In the genomic region with DNA sequence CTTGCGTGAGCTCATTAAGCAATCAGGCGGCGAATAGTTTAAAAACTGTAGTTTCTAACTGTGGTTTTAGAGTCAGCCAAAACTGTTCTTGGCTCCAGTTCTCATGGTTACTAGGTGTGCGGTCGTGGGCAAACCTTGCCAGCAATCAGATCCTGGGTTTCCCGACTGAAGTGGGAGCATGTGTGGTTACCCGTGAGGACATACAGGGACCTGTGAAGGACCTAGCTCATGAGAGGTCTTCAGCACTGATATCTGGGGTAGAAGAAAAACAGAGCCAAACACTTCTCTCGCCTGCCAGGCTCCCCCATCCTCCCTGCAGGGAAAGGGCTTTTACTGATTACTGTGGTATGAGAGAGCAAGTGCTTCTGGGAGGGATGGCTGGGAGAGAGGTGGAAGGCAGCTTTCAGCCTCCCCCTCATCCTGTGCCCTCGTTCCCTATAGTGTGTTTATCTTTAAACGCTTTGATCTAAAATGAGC, we compare ENCODE assay signal across 15 mouse cellular contexts.
A peak's percentile ranks its signal among the peaks of the same experiment; 100 is the strongest.
DNase-seq lines count a peak whose midpoint lies in the region; ATAC-seq lines count a peak whose summit lies in the region.
"Had no signal": no experiment of that assay in that cellular context is flagged by ENCODE, and none has a peak within 500 bp of the region (broad histone marks: within the 10 kb centered on the region; RNA-seq: fewer than 3 reads in every experiment).

No protein-coding gene starts in this region.

- no peak overlapping the region for H3K4me2 ChIP-seq in limb, embryonic 13.5 days (replicated peaks)
- H3K4me2 ChIP-seq: hindbrain, embryonic 15.5 days had no signal

- no peak overlapping the region for H3K4me3 ChIP-seq in heart, embryonic 10.5 days
- no peak overlapping the region for H3K4me3 ChIP-seq in limb, embryonic 13.5 days
- H3K4me3 ChIP-seq: gastrocnemius, adult 2 months; hindbrain, embryonic 15.5 days had no signal

- peak; percentile 92 for DNase-seq in heart, embryonic 10.5 days (ENCODE audit: low spot score)
- DNase-seq in heart, adult 8-10 months (ENCODE audit: low spot score): no peak
- DNase-seq in lung, postnatal 10 days: peak; percentile 3
- no peak for DNase-seq in lung, postnatal 36 days
- no peak for DNase-seq in right cerebral cortex, postnatal 14 days
- no peak for DNase-seq in cerebellum, postnatal 36 days
- DNase-seq in gastrocnemius, postnatal 25 days: no peak
- DNase-seq: adrenal gland, postnatal 36 days; cerebellum, adult 9-10 months; gastrocnemius, adult 2 months; left cerebral cortex, postnatal 4 days; right cerebral cortex, postnatal 25 days; thymus, postnatal 25 days had no signal

- ATAC-seq in limb, embryonic 13.5 days (ENCODE audit: low FRiP score, low read depth): peak; percentile 32; the same call in 1 of the 2 replicates

- no peaks in the 10 kb centered on the region for H3K27me3 ChIP-seq in heart, embryonic 10.5 days (ENCODE audit: insufficient read depth, poor library complexity, severe bottlenecking)
- H3K27me3 ChIP-seq in limb, embryonic 13.5 days: peaks cover 15% of the 10 kb centered on the region
- H3K27me3 ChIP-seq: hindbrain, embryonic 15.5 days had no signal

- H3K4me1 ChIP-seq in heart, embryonic 10.5 days: peaks cover 19% of the 10 kb centered on the region
- H3K4me1 ChIP-seq in limb, embryonic 13.5 days: peaks cover 14% of the 10 kb centered on the region
- H3K4me1 ChIP-seq: hindbrain, embryonic 15.5 days had no signal

- no peak overlapping the region for H3K9ac ChIP-seq in limb, embryonic 13.5 days
- H3K9ac ChIP-seq: hindbrain, embryonic 15.5 days had no signal

- WGBS in heart, embryonic 10.5 days: 34% methylated on average over 10 of the region's 10 CpGs
- 36% methylated on average over 10 of the region's 10 CpGs for WGBS in limb, embryonic 13.5 days

- no peaks in the 10 kb centered on the region for H3K36me3 ChIP-seq in heart, embryonic 10.5 days
- H3K36me3 ChIP-seq in limb, embryonic 13.5 days: no peaks in the 10 kb centered on the region
- H3K36me3 ChIP-seq: hindbrain, embryonic 15.5 days had no signal

- peak overlapping the region; percentile 83 for H3K27ac ChIP-seq in heart, embryonic 10.5 days
- H3K27ac ChIP-seq in limb, embryonic 13.5 days: no peak overlapping the region
- H3K27ac ChIP-seq: gastrocnemius, adult 2 months; hindbrain, embryonic 15.5 days had no signal

- no peaks in the 10 kb centered on the region; the same call in 1 of the 2 replicates for H3K9me3 ChIP-seq in heart, embryonic 10.5 days
- H3K9me3 ChIP-seq in limb, embryonic 13.5 days: no peaks in the 10 kb centered on the region
- H3K9me3 ChIP-seq: hindbrain, embryonic 15.5 days had no signal

Comparison
In these comparisons a context has a peak if more than half of its experiments do, and no peak if none do; other contexts are left out.
1. DNase-seq: peak in heart, embryonic 10.5 days (single experiment) and lung, postnatal 10 days (single experiment); none in heart, adult 8-10 months (single experiment), lung, postnatal 36 days (single experiment), right cerebral cortex, postnatal 14 days (single experiment), cerebellum, postnatal 36 days (0 of 2) and gastrocnemius, postnatal 25 days (single experiment).